In genomic region chr5:102113009-102113408, GRCm38 (mm10) we compare ENCODE assay signal across 10 mouse cellular contexts. TPM values are rescaled to one million over a fixed set of nuclear protein-coding genes. Genes with fewer than 3 reads are reported as not detected.
A peak's percentile ranks its signal among the peaks of the same experiment; 100 is the strongest.
DNase-seq lines count a peak whose midpoint lies in the region; ATAC-seq lines count a peak whose summit lies in the region.
"Had no signal": no experiment of that assay in that cellular context is flagged by ENCODE, and none has a peak within 500 bp of the region (broad histone marks: within the 10 kb centered on the region; RNA-seq: fewer than 3 reads in every experiment).

No protein-coding gene starts in this region.

- peak; percentile 53; the same call in 1 of the 2 replicates for ATAC-seq in frontal cortex, adult (ENCODE audit: low TSS enrichment)
- no peak for ATAC-seq in limb, embryonic 12.5 days (ENCODE audit: insufficient number of reproducible peaks, insufficient read depth, low FRiP score, low TSS enrichment, low read depth)
- ATAC-seq in midbrain, embryonic 15.5 days (replicated peaks), result peak; percentile 70
- ATAC-seq in kidney, embryonic 14.5 days (ENCODE audit: low FRiP score, low TSS enrichment), result no peak
- ATAC-seq: CD4-positive, CD25-positive, alpha-beta regulatory T cell, adult 4 months had no signal

- no peaks in the 10 kb centered on the region for H3K9me3 ChIP-seq in limb, embryonic 12.5 days
- H3K9me3 ChIP-seq in limb, embryonic 10.5 days (replicated peaks), result no peaks in the 10 kb centered on the region
- no peaks in the 10 kb centered on the region for H3K9me3 ChIP-seq in midbrain, embryonic 15.5 days
- no peaks in the 10 kb centered on the region for H3K9me3 ChIP-seq in kidney, embryonic 14.5 days (ENCODE audit: control insufficient read depth, low read length)

- H3K27ac ChIP-seq in limb, embryonic 12.5 days, result no peak overlapping the region
- H3K27ac ChIP-seq in limb, embryonic 10.5 days, result no peak overlapping the region
- no peak overlapping the region for H3K27ac ChIP-seq in midbrain, embryonic 15.5 days
- no peak overlapping the region for H3K27ac ChIP-seq in kidney, embryonic 14.5 days (ENCODE audit: low read depth, low read length)

- H3K9ac ChIP-seq in limb, embryonic 12.5 days (replicated peaks), result no peak overlapping the region
- H3K9ac ChIP-seq in midbrain, embryonic 15.5 days, result no peak overlapping the region
- H3K9ac ChIP-seq in kidney, embryonic 14.5 days (ENCODE audit: low read depth, low read length), result no peak overlapping the region

- H3K27me3 ChIP-seq in limb, embryonic 12.5 days, result no peaks in the 10 kb centered on the region
- H3K27me3 ChIP-seq in limb, embryonic 10.5 days (ENCODE audit: low read depth, poor library complexity, severe bottlenecking), result no peaks in the 10 kb centered on the region
- H3K27me3 ChIP-seq in midbrain, embryonic 15.5 days (replicated peaks), result no peaks in the 10 kb centered on the region
- H3K27me3 ChIP-seq in kidney, embryonic 14.5 days (ENCODE audit: control insufficient read depth, insufficient read depth, low read length), result no peaks in the 10 kb centered on the region

- H3K4me2 ChIP-seq in limb, embryonic 12.5 days, result peak overlapping the region; percentile 29; the same call in 1 of the 2 replicates
- H3K4me2 ChIP-seq in midbrain, embryonic 15.5 days, result no peak overlapping the region
- no peak overlapping the region for H3K4me2 ChIP-seq in kidney, embryonic 14.5 days (replicated peaks; ENCODE audit: low read depth, low read length)

- WGBS in limb, embryonic 12.5 days, result 52% methylated on average over 14 of the region's 14 CpGs
- 55% methylated on average over 14 of the region's 14 CpGs for WGBS in limb, embryonic 10.5 days
- 51% methylated on average over 14 of the region's 14 CpGs for WGBS in midbrain, embryonic 15.5 days
- 50% methylated on average over 14 of the region's 14 CpGs for WGBS in kidney, embryonic 14.5 days

- H3K36me3 ChIP-seq in limb, embryonic 12.5 days, result no peaks in the 10 kb centered on the region
- no peaks in the 10 kb centered on the region for H3K36me3 ChIP-seq in limb, embryonic 10.5 days
- no peaks in the 10 kb centered on the region for H3K36me3 ChIP-seq in midbrain, embryonic 15.5 days (replicated peaks)
- no peaks in the 10 kb centered on the region for H3K36me3 ChIP-seq in kidney, embryonic 14.5 days (ENCODE audit: control insufficient read depth, insufficient read depth, low read length)

- no peak overlapping the region for H3K4me3 ChIP-seq in limb, embryonic 12.5 days (replicated peaks)
- no peak overlapping the region for H3K4me3 ChIP-seq in limb, embryonic 10.5 days
- no peak overlapping the region for H3K4me3 ChIP-seq in midbrain, embryonic 15.5 days
- H3K4me3 ChIP-seq in kidney, embryonic 14.5 days (ENCODE audit: low read length), result no peak overlapping the region

- no peak for DNase-seq in frontal cortex, postnatal 10 days (ENCODE audit: low spot score in 2 of 2)
- no peak for DNase-seq in limb, embryonic 10.5 days (ENCODE audit: low spot score)
- peak; percentile 48 for DNase-seq in adrenal gland, postnatal 14 days
- DNase-seq in kidney, adult 9 months, result no peak
- DNase-seq: heart, adult 11 months had no signal

- peaks cover 5% of the 10 kb centered on the region; the same call in 1 of the 2 replicates for H3K4me1 ChIP-seq in limb, embryonic 12.5 days (replicated peaks)
- H3K4me1 ChIP-seq in limb, embryonic 10.5 days, result peaks cover 14% of the 10 kb centered on the region
- peaks cover 51% of the 10 kb centered on the region for H3K4me1 ChIP-seq in midbrain, embryonic 15.5 days
- H3K4me1 ChIP-seq in kidney, embryonic 14.5 days (ENCODE audit: control insufficient read depth, insufficient read depth, low read length), result no peaks in the 10 kb centered on the region

RNA-seq across cellular contexts. Expression of gene Wdfy3, which starts 43.3 kb away (rescaled TPM):
- 20.5 and 22.2 TPM in 2 replicates for polyA plus RNA-seq in limb, embryonic 12.5 days (2016; fragmentation: Nextera tagmentation; extraction: Ambion mirVana)
- 14.8 and 15.8 TPM in 2 replicates for polyA plus RNA-seq in limb, embryonic 10.5 days (2016; fragmentation: Nextera tagmentation; extraction: Ambion mirVana)
- 46.0 and 46.5 TPM in 2 replicates for total RNA-seq in adrenal gland, postnatal 14 days (2021)
- 32.0 and 33.5 TPM in 2 replicates for polyA plus RNA-seq in midbrain, embryonic 15.5 days (2015; fragmentation: Nextera tagmentation; extraction: Ambion mirVana)
- polyA plus RNA-seq in kidney, embryonic 14.5 days (2014; fragmentation: Nextera tagmentation; extraction: Ambion mirVana), result 20.2 and 27.7 TPM in 2 replicates

Comparison
In these comparisons a context has a peak if more than half of its experiments do, and no peak if none do; other contexts are left out.
1. ATAC-seq: peak in frontal cortex, adult (single experiment) and midbrain, embryonic 15.5 days (single experiment); none in limb, embryonic 12.5 days (single experiment) and kidney, embryonic 14.5 days (single experiment).